Mouse (Mus musculus) hindbrain, embryonic 10.5 days (tissue): ENCODE measurements around the gene Ubr2. TPM values are rescaled to one million over a fixed set of nuclear protein-coding genes. Genes with fewer than 3 reads are reported as not detected.

Experiments
- DNase-seq: peaks from one replicate; pipeline ENCODE4 v3.0.0-alpha.2; 2017; ENCODE audit warnings: low spot score
- H3K27ac ChIP-seq: fragments of 300-500 bp; sonication (generic); 2 replicates; pipeline ENCODE4 v1.5.1; 2016; ENCODE audit warnings: mild to moderate bottlenecking, moderate library complexity
- H3K27me3 ChIP-seq: fragments of 300-500 bp; sonication (generic); 2 replicates; pipeline ENCODE4 v1.6.1; 2016; ENCODE audit warnings: mild to moderate bottlenecking; ENCODE audit not compliant: poor library complexity, insufficient read depth, severe bottlenecking
- H3K36me3 ChIP-seq: fragments of 300-500 bp; sonication (generic); 2 replicates; pipeline ENCODE4 v1.6.1; 2016; ENCODE audit warnings: mild to moderate bottlenecking, moderate library complexity
- H3K4me1 ChIP-seq: fragments of 300-500 bp; sonication (generic); replicated peaks from 2 replicates; pipeline ENCODE4 v1.6.1; 2016; ENCODE audit warnings: mild to moderate bottlenecking
- H3K4me3 ChIP-seq: fragments of 300-500 bp; sonication (generic); 2 replicates; pipeline ENCODE4 v1.5.1; 2016; ENCODE audit warnings: mild to moderate bottlenecking, moderate library complexity
- H3K9me3 ChIP-seq: fragments of 300-500 bp; sonication (generic); 2 replicates; pipeline ENCODE4 v1.6.1; 2016; ENCODE audit warnings: mild to moderate bottlenecking, moderate library complexity
- WGBS: fragments of 180-500 bp; shearing (Covaris S2); methylation state at CpG from one replicate; pipeline ENCODE4 v1.1.7; 2016; 5-methylcytosine and 5-hydroxymethylcytosine counted together
- polyA plus RNA-seq: library from polyadenylated mRNA; unstranded; fragments of >200 nt; fragmentation: Nextera tagmentation; extraction: Ambion mirVana; gene quantifications from 2 replicates; pipeline ENCODE4 v1.2.1, GENCODE M21; 2016

The Ubr2 gene
- polyA plus RNA-seq, 1 experiment from 2014 or later: 17.6 TPM

- peak; percentile 87 for DNase-seq
- H3K27me3 ChIP-seq: no peaks in the 10 kb centered on the region
- H3K27ac ChIP-seq: no peak overlapping the region
- no peaks in the 10 kb centered on the region for H3K4me1 ChIP-seq
- H3K4me3 ChIP-seq: no peak overlapping the region
- no peaks in the 10 kb centered on the region for H3K9me3 ChIP-seq
- H3K36me3 ChIP-seq: no peaks in the 10 kb centered on the region
- WGBS: 25% methylated on average over 19 of the region's 19 CpGs
Measured at GRCm38 (mm10) chr17:46903876-46904490, 106.4 kb downstream of the Ubr2 start.

GRCm38 (mm10) chr17:46900941-46901340, 109.4 kb downstream of the Ubr2 start:
- Histone ChIP-seq H3K9me3 (peaks cover 3% of the 10 kb centered on the region; the same call in 1 of the 2 replicates), H3K27me3 (no peaks in the 10 kb centered on the region), H3K4me3 (no peak overlapping the region), H3K4me1 (no peaks in the 10 kb centered on the region), H3K36me3 (no peaks in the 10 kb centered on the region), H3K27ac (no peak overlapping the region)
- no peak for DNase-seq
- WGBS: 48% methylated on average over 2 of the region's 2 CpGs

DNA sequence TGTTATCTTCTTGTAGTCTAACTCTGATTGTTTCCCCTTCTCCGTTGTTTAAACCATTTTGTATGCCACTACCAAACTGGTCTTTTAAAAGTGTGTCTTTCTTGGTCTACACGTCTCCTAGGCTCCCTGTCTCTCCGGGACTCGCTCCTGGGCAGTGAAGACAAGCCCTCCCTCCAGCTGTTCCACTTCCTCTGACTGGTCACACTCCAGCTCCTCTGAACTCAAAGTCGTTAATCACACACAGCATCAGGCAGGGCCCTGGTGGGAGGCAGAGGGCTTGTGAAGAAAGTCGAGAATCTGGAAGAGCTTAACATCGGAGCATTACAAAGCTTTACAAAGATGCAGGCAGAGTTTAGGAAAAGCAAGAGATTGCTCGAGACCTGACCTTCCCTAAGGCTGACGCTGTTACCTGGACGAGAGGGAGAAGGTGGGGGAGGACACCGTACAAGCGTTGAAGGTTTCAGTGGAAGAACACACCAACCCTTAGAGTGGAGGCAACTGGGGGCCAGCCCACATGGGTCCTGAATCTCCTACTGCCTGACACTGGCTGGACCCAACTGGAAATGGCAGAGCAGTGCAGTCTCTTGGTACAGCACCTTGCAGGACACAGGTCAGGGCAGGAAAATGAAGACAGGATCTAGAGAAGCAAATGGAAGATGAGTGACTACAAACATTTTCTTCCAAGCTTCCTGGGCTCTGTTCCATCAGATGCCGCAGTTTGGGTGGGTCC, 113.0 kb downstream of the Ubr2 start:
- Histone ChIP-seq H3K27me3 (no peaks in the 10 kb centered on the region), H3K27ac (no peak overlapping the region), H3K9me3 (peaks cover 3% of the 10 kb centered on the region; the same call in 1 of the 2 replicates), H3K36me3 (peaks cover 16% of the 10 kb centered on the region), H3K4me3 (no peak overlapping the region), H3K4me1 (peaks cover 8% of the 10 kb centered on the region)
- 54% methylated on average over 13 of the region's 13 CpGs for WGBS
- no peak for DNase-seq

DNA sequence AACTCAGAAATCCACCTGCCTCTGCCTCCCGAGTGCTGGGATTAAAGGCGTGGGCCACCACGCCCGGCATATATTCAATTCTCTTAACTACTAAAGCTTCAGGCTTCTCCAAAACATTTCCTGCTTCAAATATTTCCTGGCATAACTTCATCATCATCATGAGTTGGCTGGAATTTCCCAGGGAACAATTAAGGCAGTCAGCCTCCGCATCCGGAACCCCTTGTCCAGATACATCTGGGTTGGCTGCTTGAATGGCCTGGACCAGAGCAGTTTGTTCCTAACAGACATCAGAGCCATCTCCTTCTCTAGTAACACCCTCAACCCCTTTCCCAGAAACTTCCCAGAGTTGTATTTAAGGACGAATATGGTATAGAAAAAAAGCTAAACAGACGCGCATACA, 114.9 kb downstream of the Ubr2 start:
- no peak overlapping the region for H3K27ac ChIP-seq
- peaks cover 25% of the 10 kb centered on the region for H3K4me1 ChIP-seq
- H3K27me3 ChIP-seq: no peaks in the 10 kb centered on the region
- no peak for DNase-seq
- H3K36me3 ChIP-seq: peaks cover 20% of the 10 kb centered on the region
- peaks cover 3% of the 10 kb centered on the region; the same call in 1 of the 2 replicates for H3K9me3 ChIP-seq
- WGBS: 94% methylated on average over 9 of the region's 9 CpGs
- no peak overlapping the region for H3K4me3 ChIP-seq

GRCm38 (mm10) chr17:46890843-46891594, 119.3 kb downstream of the Ubr2 start:
- peak overlapping the region; percentile 96 for H3K27ac ChIP-seq
- H3K4me1 ChIP-seq: peaks cover 39% of the 10 kb centered on the region
- WGBS: 2% methylated on average over 64 of the region's 64 CpGs
- H3K27me3 ChIP-seq: no peaks in the 10 kb centered on the region
- no peak for DNase-seq
- H3K4me3 ChIP-seq: peak overlapping the region; percentile 92
- peaks cover 20% of the 10 kb centered on the region for H3K36me3 ChIP-seq
- no peaks in the 10 kb centered on the region for H3K9me3 ChIP-seq

GRCm38 (mm10) chr17:46890116-46890815, 120.1 kb downstream of the Ubr2 start, which contains the start of gene Tbcc:
Gene Tbcc, plus strand, starts transcription at chr17:46890684.
- Histone ChIP-seq H3K4me3 (peak within 1 kb of the TSS; percentile 92), H3K36me3 (peaks cover 20% of the 10 kb centered on the region), H3K27me3 (no peaks in the 10 kb centered on the region), H3K9me3 (no peaks in the 10 kb centered on the region), H3K4me1 (peaks cover 43% of the 10 kb centered on the region), H3K27ac (peak within 1 kb of the TSS; percentile 96)
- under 1% methylated on average over 40 of the region's 40 CpGs for whole genome bisulfite sequencing
- peak; percentile 98 for DNase-seq

- Histone ChIP-seq H3K9me3 (no peaks in the 10 kb centered on the region), H3K36me3 (peaks cover 20% of the 10 kb centered on the region), H3K4me1 (peaks cover 43% of the 10 kb centered on the region), H3K27me3 (no peaks in the 10 kb centered on the region), H3K27ac (peak overlapping the region; percentile 92), H3K4me3 (peak overlapping the region; percentile 92)
- WGBS: under 1% methylated on average over 44 of the region's 44 CpGs
- peak; percentile 79 for DNase-seq
Measured at GRCm38 (mm10) chr17:46889450-46890084, 120.8 kb downstream of the Ubr2 start.

- 36% methylated on average over 16 of the region's 16 CpGs for WGBS
- Histone ChIP-seq H3K4me1 (peaks cover 43% of the 10 kb centered on the region), H3K9me3 (no peaks in the 10 kb centered on the region), H3K36me3 (peaks cover 17% of the 10 kb centered on the region), H3K27ac (peak overlapping the region; percentile 92), H3K4me3 (peak overlapping the region; percentile 92), H3K27me3 (no peaks in the 10 kb centered on the region)
- DNase-seq: peak; percentile 39
Measured at GRCm38 (mm10) chr17:46888511-46889212, 121.7 kb downstream of the Ubr2 start.

GRCm38 (mm10) chr17:46885910-46886643, 124.3 kb downstream of the Ubr2 start:
- Histone ChIP-seq H3K9me3 (no peaks in the 10 kb centered on the region), H3K27ac (no peak overlapping the region), H3K36me3 (no peaks in the 10 kb centered on the region), H3K27me3 (no peaks in the 10 kb centered on the region), H3K4me3 (no peak overlapping the region), H3K4me1 (peaks cover 25% of the 10 kb centered on the region)
- no peak for DNase-seq
- WGBS: 61% methylated on average over 17 of the region's 17 CpGs

DNA sequence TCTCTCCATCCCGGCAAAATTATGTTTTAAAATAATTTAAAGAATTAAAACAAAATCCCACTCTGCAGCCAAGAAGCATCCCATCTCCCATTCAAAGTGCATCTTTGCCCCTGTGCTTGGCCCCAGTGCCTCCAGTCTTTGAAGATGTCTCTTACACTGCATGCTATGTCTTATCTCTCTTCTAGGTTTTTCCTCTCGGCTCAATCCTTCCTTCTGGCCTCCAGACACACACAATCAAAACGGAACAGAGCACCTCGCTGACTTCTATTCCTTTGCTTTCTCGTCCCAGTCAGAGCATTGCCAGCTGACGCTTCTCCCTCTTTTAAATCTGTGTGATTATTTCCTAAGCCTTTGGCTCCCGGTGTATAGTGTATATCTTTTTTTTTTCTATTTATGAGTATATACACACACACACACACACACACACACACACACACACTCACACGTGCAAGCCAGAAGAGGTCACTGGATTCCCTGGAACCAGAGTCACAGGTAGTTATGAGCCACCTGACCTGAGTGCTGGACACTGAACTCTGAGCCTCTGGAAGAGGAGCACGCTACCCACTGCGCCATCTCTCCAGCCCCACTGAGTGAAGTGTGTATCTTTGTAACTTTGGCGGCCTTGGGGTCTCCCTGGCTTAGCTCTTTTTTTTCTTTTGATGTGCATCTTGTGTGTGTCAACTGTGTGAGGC, 125.0 kb downstream of the Ubr2 start:
- H3K27me3 ChIP-seq: no peaks in the 10 kb centered on the region
- peaks cover 21% of the 10 kb centered on the region for H3K4me1 ChIP-seq
- no peak overlapping the region for H3K4me3 ChIP-seq
- H3K36me3 ChIP-seq: no peaks in the 10 kb centered on the region
- H3K27ac ChIP-seq: no peak overlapping the region
- DNase-seq: no peak
- no peaks in the 10 kb centered on the region for H3K9me3 ChIP-seq
- WGBS: 87% methylated on average over 11 of the region's 11 CpGs

GRCm38 (mm10) chr17:46884766-46885165, 125.6 kb downstream of the Ubr2 start:
- DNase-seq: no peak
- Histone ChIP-seq H3K9me3 (no peaks in the 10 kb centered on the region), H3K27ac (no peak overlapping the region), H3K36me3 (no peaks in the 10 kb centered on the region), H3K27me3 (no peaks in the 10 kb centered on the region), H3K4me1 (peaks cover 23% of the 10 kb centered on the region), H3K4me3 (no peak overlapping the region)
- WGBS: 88% methylated on average over 6 of the region's 6 CpGs
